Comparison of ENCODE assay signal across 9 mouse cellular contexts in the genomic region with DNA sequence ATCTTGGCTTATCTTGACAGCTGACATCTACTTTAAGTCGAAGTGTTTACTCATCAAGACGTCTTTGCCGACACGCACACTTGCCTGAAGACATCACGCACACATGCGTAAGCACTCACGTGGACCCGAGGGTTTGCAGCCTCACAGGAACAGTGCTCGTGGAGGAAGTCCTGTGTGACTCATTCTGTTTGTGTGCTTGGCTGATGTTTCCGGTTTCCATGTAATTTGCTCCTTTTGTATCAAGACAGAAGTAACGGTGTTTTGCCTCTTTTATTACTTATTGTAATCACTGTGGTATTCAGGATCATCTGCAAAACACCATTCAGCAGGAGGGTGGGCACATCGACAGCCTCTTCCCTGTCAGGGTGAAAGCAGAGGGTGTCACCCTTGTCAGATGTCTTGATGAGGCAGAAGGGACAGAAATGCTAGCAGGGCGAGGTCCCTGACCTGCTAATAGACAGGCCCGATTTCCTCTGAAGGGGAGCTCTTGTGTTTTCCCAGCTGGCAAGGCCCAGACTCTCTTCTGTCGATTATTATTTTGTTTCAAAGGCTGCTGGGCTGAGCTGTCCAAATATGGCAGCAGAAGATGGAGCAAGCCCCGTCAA.
DNase-seq lines count a peak whose midpoint lies in the region; ATAC-seq and TF ChIP-seq lines count a peak whose summit lies in the region.
"Had no signal": no experiment of that assay in that cellular context is flagged by ENCODE, and none has a peak within 500 bp of the region (broad histone marks: within the 10 kb centered on the region; RNA-seq: fewer than 3 reads in every experiment).

No protein-coding gene starts in this region.

- peaks cover 5% of the 10 kb centered on the region; the same call in 1 of the 2 replicates for H3K9me3 ChIP-seq in forebrain, embryonic 10.5 days
- H3K9me3 ChIP-seq in forebrain, embryonic 11.5 days (ENCODE audit: control insufficient read depth, low read length): no peaks in the 10 kb centered on the region
- no peaks in the 10 kb centered on the region; the same call in 1 of the 2 replicates for H3K9me3 ChIP-seq in hindbrain, embryonic 16.5 days (ENCODE audit: control insufficient read depth, low read length)
- no peaks in the 10 kb centered on the region; the same call in 1 of the 2 replicates for H3K9me3 ChIP-seq in stomach, embryonic 16.5 days (replicated peaks; ENCODE audit: control insufficient read depth, low read length)

- no peak overlapping the region for H3K4me3 ChIP-seq in forebrain, embryonic 10.5 days
- no peak overlapping the region for H3K4me3 ChIP-seq in forebrain, embryonic 11.5 days (ENCODE audit: low read depth, low read length)
- no peak overlapping the region for H3K4me3 ChIP-seq in hindbrain, embryonic 16.5 days (ENCODE audit: low read length)
- H3K4me3 ChIP-seq in lung, adult 2 months (replicated peaks; ENCODE audit: extremely low read depth, low read depth, low read length): no peak overlapping the region
- no peak overlapping the region for H3K4me3 ChIP-seq in stomach, embryonic 16.5 days (replicated peaks; ENCODE audit: low read length)
- H3K4me3 ChIP-seq: myocyte had no signal

- WGBS in forebrain, embryonic 10.5 days: 83% methylated on average over 16 of the region's 16 CpGs
- 76% methylated on average over 16 of the region's 16 CpGs for WGBS in forebrain, embryonic 11.5 days
- 45% methylated on average over 16 of the region's 16 CpGs for WGBS in hindbrain, embryonic 16.5 days
- 12% methylated on average over 16 of the region's 16 CpGs for WGBS in lung, adult 2 months
- 42% methylated on average over 16 of the region's 16 CpGs for WGBS in stomach, embryonic 16.5 days

- H3K9ac ChIP-seq in forebrain, embryonic 11.5 days (ENCODE audit: low read length): no peak overlapping the region
- no peak overlapping the region for H3K9ac ChIP-seq in hindbrain, embryonic 16.5 days (ENCODE audit: low read depth, low read length)
- no peak overlapping the region for H3K9ac ChIP-seq in stomach, embryonic 16.5 days (ENCODE audit: low read length)

- H3K27ac ChIP-seq in forebrain, embryonic 10.5 days: peak overlapping the region; percentile 71
- no peak overlapping the region for H3K27ac ChIP-seq in forebrain, embryonic 11.5 days (ENCODE audit: low read depth, low read length)
- H3K27ac ChIP-seq in hindbrain, embryonic 16.5 days (ENCODE audit: low read depth, low read length): 0 out of 2 replicates have a peak overlapping the region, but pooled peaks have one; percentile 14
- peak overlapping the region; percentile 84 for H3K27ac ChIP-seq in stomach, embryonic 16.5 days (ENCODE audit: low read length)

- TF ChIP-seq CTCF in lung, adult 2 months (IDR thresholded peaks at IDR 0.05; ENCODE audit: insufficient read depth, low read length): no peak

- H3K36me3 ChIP-seq in forebrain, embryonic 10.5 days (replicated peaks): no peaks in the 10 kb centered on the region
- H3K36me3 ChIP-seq in forebrain, embryonic 11.5 days (ENCODE audit: control insufficient read depth, insufficient read depth, low read length): no peaks in the 10 kb centered on the region
- no peaks in the 10 kb centered on the region for H3K36me3 ChIP-seq in hindbrain, embryonic 16.5 days (ENCODE audit: control insufficient read depth, insufficient read depth, low read length)
- H3K36me3 ChIP-seq in stomach, embryonic 16.5 days (ENCODE audit: control insufficient read depth, insufficient read depth, low read length): no peaks in the 10 kb centered on the region

- DNase-seq in forebrain, embryonic 10.5 days (ENCODE audit: extremely low spot score, low spot score): no peak
- no peak for DNase-seq in forebrain, embryonic 11.5 days (ENCODE audit: low spot score)
- peak; percentile 38 for DNase-seq in gastrocnemius, postnatal 25 days
- DNase-seq in lung, adult 2 months: peak; percentile 30
- no peak for DNase-seq in cerebellum, adult 8-10 months

- TF ChIP-seq POLR2A in lung, adult 2 months (IDR thresholded peaks at IDR 0.05; ENCODE audit: borderline replicate concordance, extremely low read depth, low read depth, low read length): no peak

- peaks cover 23% of the 10 kb centered on the region for H3K4me1 ChIP-seq in forebrain, embryonic 10.5 days
- peaks cover 3% of the 10 kb centered on the region; the same call in 1 of the 2 replicates for H3K4me1 ChIP-seq in forebrain, embryonic 11.5 days (replicated peaks; ENCODE audit: control insufficient read depth, insufficient read depth, low read length)
- H3K4me1 ChIP-seq in hindbrain, embryonic 16.5 days (ENCODE audit: control insufficient read depth, insufficient read depth, low read depth, low read length): peaks cover 13% of the 10 kb centered on the region
- peaks cover 10% of the 10 kb centered on the region; the same call in 1 of the 2 replicates for H3K4me1 ChIP-seq in lung, adult 2 months (ENCODE audit: control insufficient read depth, insufficient read depth, low read length)
- peaks cover 23% of the 10 kb centered on the region for H3K4me1 ChIP-seq in stomach, embryonic 16.5 days (ENCODE audit: control insufficient read depth, insufficient read depth, low read length)

- no peak overlapping the region for H3K4me2 ChIP-seq in forebrain, embryonic 11.5 days (ENCODE audit: low read depth, low read length, severe bottlenecking)
- no peak overlapping the region for H3K4me2 ChIP-seq in hindbrain, embryonic 16.5 days (ENCODE audit: low read length)
- peak overlapping the region; percentile 32; the same call in 1 of the 2 replicates for H3K4me2 ChIP-seq in stomach, embryonic 16.5 days (ENCODE audit: low read depth, low read length)

- no peaks in the 10 kb centered on the region for H3K27me3 ChIP-seq in forebrain, embryonic 10.5 days (ENCODE audit: poor library complexity, severe bottlenecking)
- no peaks in the 10 kb centered on the region for H3K27me3 ChIP-seq in forebrain, embryonic 11.5 days (ENCODE audit: control insufficient read depth, insufficient read depth, low read length)
- no peaks in the 10 kb centered on the region for H3K27me3 ChIP-seq in hindbrain, embryonic 16.5 days (replicated peaks; ENCODE audit: control insufficient read depth, insufficient read depth, low read length)
- H3K27me3 ChIP-seq in stomach, embryonic 16.5 days (ENCODE audit: control insufficient read depth, insufficient read depth, low read length): no peaks in the 10 kb centered on the region

- no peak for ATAC-seq in forebrain, embryonic 11.5 days (replicated peaks; ENCODE audit: low FRiP score)
- peak; percentile 98 for ATAC-seq in CD4-positive, CD25-positive, alpha-beta regulatory T cell, adult 4 months
- no peak for ATAC-seq in hindbrain, embryonic 16.5 days
- ATAC-seq in stomach, embryonic 16.5 days (ENCODE audit: insufficient read depth, low FRiP score): 0 out of 2 replicates have a peak, but pooled peaks have one; percentile 35

Comparison
In these comparisons a context has a peak if more than half of its experiments do, and no peak if none do; other contexts are left out.
1. DNase-seq: peak in gastrocnemius, postnatal 25 days (single experiment) and lung, adult 2 months (single experiment); none in forebrain, embryonic 10.5 days (single experiment), forebrain, embryonic 11.5 days (single experiment) and cerebellum, adult 8-10 months (single experiment).
2. ATAC-seq: peak in CD4-positive, CD25-positive, alpha-beta regulatory T cell, adult 4 months (single experiment) and stomach, embryonic 16.5 days (single experiment); none in forebrain, embryonic 11.5 days (single experiment) and hindbrain, embryonic 16.5 days (single experiment).